Mouse (Mus musculus) lung, embryonic 15.5 days (tissue): ENCODE measurements around the gene Unc45b. TPM values are rescaled to one million over a fixed set of nuclear protein-coding genes. Genes with fewer than 3 reads are reported as not detected.
"Not testable (repeated sequence)": the region's sequence is repeated elsewhere in the genome, so short reads cannot be mapped to it uniquely, and the experiment has no call there.

Experiments used
- ATAC-seq: fragments of 200-750 bp; cut with Nextera tagmentation; 2 replicates; pipeline ENCODE4 v1.8.0; 2017; ENCODE audit warnings: moderate number of reproducible peaks, borderline replicate concordance; ENCODE audit not compliant: low FRiP score, low TSS enrichment; ENCODE audit errors: extremely low read depth
- H3K27ac ChIP-seq: fragments of 300-500 bp; sonication (generic); 2 replicates; pipeline ENCODE4 v1.5.1; 2015; ENCODE audit warnings: moderate library complexity, mild to moderate bottlenecking, inconsistent platforms
- H3K27me3 ChIP-seq: fragments of 300-500 bp; sonication (generic); 2 replicates; pipeline ENCODE4 v1.6.1; 2015; ENCODE audit warnings: inconsistent platforms
- H3K36me3 ChIP-seq: fragments of 300-500 bp; sonication (generic); 2 replicates; pipeline ENCODE4 v1.6.1; 2015; ENCODE audit warnings: inconsistent platforms
- H3K4me1 ChIP-seq: fragments of 300-500 bp; sonication (generic); 2 replicates; pipeline ENCODE4 v1.6.1; 2015; ENCODE audit warnings: inconsistent platforms
- H3K4me2 ChIP-seq: fragments of 300-500 bp; sonication (generic); 2 replicates; pipeline ENCODE4 v1.6.1; 2015; ENCODE audit warnings: inconsistent platforms, mild to moderate bottlenecking, moderate library complexity
- H3K4me3 ChIP-seq: fragments of 300-500 bp; sonication (generic); 2 replicates; pipeline ENCODE4 v1.5.1; 2015; ENCODE audit warnings: mild to moderate bottlenecking, inconsistent platforms
- H3K9ac ChIP-seq: fragments of 300-500 bp; sonication (generic); 2 replicates; pipeline ENCODE4 v1.6.1; 2015; ENCODE audit warnings: inconsistent platforms
- H3K9me3 ChIP-seq: fragments of 300-500 bp; sonication (generic); 2 replicates; pipeline ENCODE4 v1.6.1; 2016; ENCODE audit warnings: inconsistent platforms
- WGBS: fragments of 180-500 bp; shearing (Covaris S2); methylation state at CpG from one replicate; pipeline ENCODE4 v1.1.7; 2015; 5-methylcytosine and 5-hydroxymethylcytosine counted together
- polyA plus RNA-seq: library from polyadenylated mRNA; unstranded; fragments of >200 nt; fragmentation: Nextera tagmentation; extraction: Ambion mirVana; gene quantifications from 2 replicates; pipeline ENCODE4 v1.2.1, GENCODE M21; 2015

Unc45b gene
- polyA plus RNA-seq, 1 experiment from 2014 or later, result 10.7 TPM

DNA sequence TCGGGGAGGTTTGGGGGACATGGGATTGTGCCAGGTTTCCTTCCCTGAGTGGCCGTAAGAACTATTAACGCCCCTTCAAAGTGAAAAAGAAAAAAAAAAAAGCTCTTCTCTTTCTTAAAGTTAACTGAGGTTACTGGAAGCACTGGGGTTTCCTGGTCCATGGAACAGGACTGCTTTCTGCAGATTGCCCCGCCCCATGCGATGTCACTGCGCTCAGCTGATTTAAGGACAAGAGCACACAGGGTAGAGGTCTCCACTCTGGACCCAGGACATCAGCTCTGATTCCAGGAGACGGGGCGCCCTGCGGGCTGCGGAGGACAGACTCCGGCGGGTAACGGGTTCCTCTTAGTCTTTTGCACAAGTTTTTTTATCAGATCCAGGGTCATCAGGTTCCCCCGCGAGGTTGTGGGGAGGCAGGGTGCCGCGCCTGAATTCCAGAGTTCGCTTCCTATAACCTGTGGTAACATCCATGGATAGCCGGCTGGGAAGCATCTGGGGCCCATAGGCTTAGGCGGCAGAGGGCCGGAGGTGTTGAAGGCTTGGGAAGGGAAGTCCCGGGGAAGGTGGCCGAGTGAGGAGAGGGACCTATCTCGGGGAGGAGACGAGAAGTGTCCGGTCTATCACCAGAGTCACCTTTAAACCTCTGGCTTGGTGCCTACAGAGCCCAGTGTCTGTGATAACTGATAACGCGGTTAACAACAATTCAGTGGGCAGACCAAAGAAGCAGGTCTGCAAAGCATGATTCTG lies 41.7 kb downstream of the Unc45b start:
- Histone ChIP-seq H3K27me3 (peaks cover 55% of the 10 kb centered on the region), H3K36me3 (no peaks in the 10 kb centered on the region), H3K4me1 (0 out of 2 replicates have a peak, but pooled peaks cover 3% of the 10 kb centered on the region), H3K9ac (no peak overlapping the region), H3K27ac (0 out of 2 replicates have a peak overlapping the region, but pooled peaks have one; percentile 67), H3K4me3 (peak overlapping the region; percentile 26), H3K4me2 (peak overlapping the region; percentile 43), H3K9me3 (no peaks in the 10 kb centered on the region)
- ATAC-seq, result no peak
- WGBS, result 6% methylated on average over 28 of the region's 28 CpGs

DNA sequence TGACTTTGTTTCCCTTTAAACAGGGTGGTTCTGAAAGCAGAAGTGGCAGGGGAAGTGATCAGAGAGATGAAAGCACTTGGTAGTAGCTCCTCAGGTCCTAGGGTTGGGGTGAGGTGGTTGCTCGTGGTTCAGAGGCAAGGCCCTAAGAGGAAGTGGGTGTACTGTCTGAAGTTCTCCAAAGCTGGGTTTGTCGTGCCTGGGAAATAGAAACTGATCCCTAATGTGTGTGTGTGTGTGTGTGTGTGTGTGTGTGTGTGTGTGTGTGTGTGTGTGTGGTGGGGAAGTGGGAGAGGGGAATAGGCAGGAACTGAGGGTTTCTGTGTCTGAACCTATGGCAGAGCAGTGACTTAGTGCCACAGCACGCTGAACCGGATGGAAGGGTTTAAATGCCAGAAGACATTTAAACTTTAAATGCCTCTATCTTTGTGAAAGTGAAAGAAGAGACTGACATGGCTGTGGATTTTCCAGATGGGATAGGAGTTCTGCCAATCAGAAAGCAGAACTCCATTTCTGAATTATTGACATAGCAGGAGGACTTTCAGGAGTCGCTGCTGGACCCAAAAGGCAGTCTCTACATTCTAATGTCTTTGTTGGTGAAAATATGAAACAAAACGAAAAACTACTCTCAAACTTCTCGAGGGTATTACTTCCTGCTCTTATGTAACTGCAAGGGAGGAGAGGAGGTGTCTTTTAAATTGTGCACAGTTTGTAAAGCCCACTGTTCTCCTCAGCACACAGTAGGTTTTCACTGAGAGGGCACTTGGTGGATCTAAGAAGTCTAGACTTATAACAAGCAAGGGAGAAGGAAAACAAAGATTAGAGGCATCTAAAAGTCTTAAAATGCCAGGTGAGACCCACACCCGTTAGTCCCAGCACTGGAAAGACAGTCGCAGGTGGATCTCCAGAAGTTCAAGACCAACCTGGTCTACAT lies 42.5 kb downstream of the Unc45b start:
- no peak overlapping the region for H3K9ac ChIP-seq
- WGBS, result 54% methylated on average over 9 of the region's 9 CpGs

DNA sequence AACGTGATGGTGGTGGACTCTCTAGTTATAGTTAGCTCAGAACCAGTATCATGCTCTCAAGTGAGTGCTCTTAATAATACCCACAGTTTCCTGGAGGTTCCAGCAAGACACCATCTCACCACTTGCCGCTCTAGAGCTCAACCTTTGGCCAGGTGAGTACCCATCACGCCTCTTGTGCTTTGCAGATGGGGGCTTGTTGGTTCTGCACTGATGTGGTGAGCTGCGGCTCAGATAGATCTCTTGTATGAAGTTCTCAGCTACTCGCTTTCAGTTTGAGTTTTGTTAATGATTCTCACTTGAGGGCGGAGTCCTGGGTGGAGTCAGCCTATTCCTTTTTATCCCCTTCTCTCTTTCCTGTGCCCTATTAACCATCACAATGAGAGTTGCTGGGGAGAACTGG lies 44.3 kb downstream of the Unc45b start:
- Histone ChIP-seq H3K4me1 (0 out of 2 replicates have a peak, but pooled peaks cover 3% of the 10 kb centered on the region), H3K4me3 (no peak overlapping the region), H3K9ac (no peak overlapping the region), H3K36me3 (no peaks in the 10 kb centered on the region), H3K4me2 (no peak overlapping the region), H3K27me3 (peaks cover 52% of the 10 kb centered on the region), H3K27ac (no peak overlapping the region), H3K9me3 (no peaks in the 10 kb centered on the region)
- ATAC-seq, result no peak
- 66% methylated on average over 6 of the region's 6 CpGs for WGBS

More for the DNA sequence above, 42.5 kb downstream of the Unc45b start:
- no peaks in the 10 kb centered on the region for H3K36me3 ChIP-seq
- peak overlapping the region; percentile 26; the same call in 1 of the 2 replicates for H3K4me3 ChIP-seq
- ATAC-seq, result no peak
- no peaks in the 10 kb centered on the region for H3K9me3 ChIP-seq
- peaks cover 55% of the 10 kb centered on the region for H3K27me3 ChIP-seq
- 0 out of 2 replicates have a peak, but pooled peaks cover 3% of the 10 kb centered on the region for H3K4me1 ChIP-seq
- no peak overlapping the region for H3K27ac ChIP-seq
- H3K4me2 ChIP-seq, result peak overlapping the region; percentile 43

DNA sequence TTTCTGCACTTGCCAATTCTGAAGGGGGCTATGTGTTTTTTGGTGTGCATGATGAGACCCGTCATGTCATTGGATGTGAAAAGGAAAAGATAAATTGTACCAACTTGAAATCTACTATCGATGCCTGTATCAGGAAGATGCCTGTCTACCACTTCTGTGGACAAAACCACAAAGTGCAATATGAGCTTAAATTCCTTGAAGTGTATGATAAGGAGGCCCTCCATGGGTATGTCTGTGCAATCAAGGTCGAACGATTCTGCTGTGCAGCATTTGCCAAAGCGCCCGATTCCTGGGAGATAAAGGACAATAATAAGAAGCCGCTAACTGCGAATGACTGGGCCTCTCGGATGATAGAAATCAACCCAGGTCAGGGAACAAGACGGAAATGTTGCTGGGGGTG lies 46.6 kb downstream of the Unc45b start:
- Histone ChIP-seq H3K4me3 (no peak overlapping the region), H3K4me2 (no peak overlapping the region), H3K9me3 (no peaks in the 10 kb centered on the region), H3K27ac (no peak overlapping the region), H3K4me1 (no peaks in the 10 kb centered on the region), H3K27me3 (peaks cover 29% of the 10 kb centered on the region), H3K9ac (no peak overlapping the region), H3K36me3 (no peaks in the 10 kb centered on the region)
- 55% methylated on average over 10 of the region's 10 CpGs for WGBS
- no peak for ATAC-seq

DNA sequence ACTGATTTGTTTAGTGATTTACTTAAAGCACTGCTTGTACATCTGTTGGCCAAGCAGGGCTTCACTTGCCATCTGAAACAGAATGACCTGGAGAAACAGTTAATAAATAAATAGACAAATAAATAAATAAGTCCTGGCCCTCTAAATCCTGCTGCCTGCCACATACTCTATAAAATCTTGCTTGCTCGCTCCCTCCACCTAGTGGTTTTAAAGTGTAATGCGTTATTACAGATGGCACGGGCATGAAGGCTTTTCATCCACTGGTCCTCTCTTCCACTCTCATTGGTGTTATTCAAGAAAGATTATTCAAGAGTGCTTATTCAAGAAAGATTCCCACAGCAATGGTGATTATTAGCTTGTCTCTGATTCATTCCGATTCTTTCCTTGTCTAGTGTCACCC lies 49.3 kb downstream of the Unc45b start:
- H3K9ac ChIP-seq, result no peak overlapping the region
- no peaks in the 10 kb centered on the region for H3K36me3 ChIP-seq
- H3K4me2 ChIP-seq, result no peak overlapping the region
- no peak overlapping the region for H3K27ac ChIP-seq
- 15% methylated on average over 4 of the region's 4 CpGs for WGBS
- no peaks in the 10 kb centered on the region for H3K9me3 ChIP-seq
- H3K4me1 ChIP-seq, result no peaks in the 10 kb centered on the region
- ATAC-seq, result no peak
- H3K4me3 ChIP-seq, result no peak overlapping the region
- 0 out of 2 replicates have a peak, but pooled peaks cover 6% of the 10 kb centered on the region for H3K27me3 ChIP-seq

DNA sequence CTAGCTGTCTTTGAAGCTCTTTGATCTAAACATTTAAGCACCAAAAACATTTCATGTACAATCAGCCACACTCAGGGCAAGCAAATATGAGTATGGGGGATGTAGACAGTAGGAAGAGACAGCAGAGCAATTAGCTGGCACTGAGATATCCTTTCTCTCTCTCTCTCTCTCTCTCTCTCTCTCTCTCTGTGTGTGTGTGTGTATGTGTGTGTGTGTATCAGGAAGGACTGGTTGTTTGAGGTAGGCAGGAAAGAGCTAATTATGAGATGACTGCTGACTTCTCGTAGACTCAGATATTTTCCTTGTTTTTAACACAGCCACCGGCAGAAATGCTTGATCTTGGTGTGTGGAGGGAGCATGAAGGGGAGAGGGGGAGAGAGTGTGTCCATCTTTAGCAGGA lies 51.4 kb downstream of the Unc45b start:
- ATAC-seq, result no peak
- H3K9ac ChIP-seq, result no peak overlapping the region
- H3K4me3 ChIP-seq, result no peak overlapping the region
- H3K36me3 ChIP-seq, result no peaks in the 10 kb centered on the region
- H3K9me3 ChIP-seq, result no peaks in the 10 kb centered on the region
- no peak overlapping the region for H3K27ac ChIP-seq
- 31% methylated on average over 2 of the region's 2 CpGs for WGBS
- no peak overlapping the region for H3K4me2 ChIP-seq
- H3K4me1 ChIP-seq, result no peaks in the 10 kb centered on the region
- no peaks in the 10 kb centered on the region for H3K27me3 ChIP-seq

DNA sequence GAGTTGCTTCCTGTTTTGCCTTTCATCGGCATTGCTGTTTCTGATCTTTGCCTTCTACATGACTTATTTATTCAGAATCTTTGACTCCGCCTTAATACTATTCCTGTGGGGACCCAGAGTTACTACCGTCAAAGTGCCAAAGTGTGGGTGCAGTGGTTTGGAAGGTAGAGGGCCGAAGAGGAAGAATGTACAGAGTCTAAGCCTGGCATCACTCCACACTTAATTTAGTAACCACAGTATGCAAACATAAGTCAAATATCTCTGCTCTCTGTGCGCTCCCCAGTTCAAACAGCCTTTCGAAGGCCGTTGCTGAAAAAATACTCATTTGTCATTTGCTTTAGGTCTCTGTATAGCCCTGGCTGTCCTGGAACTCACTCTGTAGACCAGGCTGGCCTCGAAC lies 51.9 kb downstream of the Unc45b start:
- 50% methylated on average over 8 of the region's 8 CpGs for WGBS
- Histone ChIP-seq H3K36me3 (no peaks in the 10 kb centered on the region), H3K4me1 (no peaks in the 10 kb centered on the region), H3K4me2 (no peak overlapping the region), H3K4me3 (no peak overlapping the region), H3K27me3 (no peaks in the 10 kb centered on the region), H3K9me3 (no peaks in the 10 kb centered on the region), H3K27ac (no peak overlapping the region), H3K9ac (no peak overlapping the region)
- no peak for ATAC-seq

DNA sequence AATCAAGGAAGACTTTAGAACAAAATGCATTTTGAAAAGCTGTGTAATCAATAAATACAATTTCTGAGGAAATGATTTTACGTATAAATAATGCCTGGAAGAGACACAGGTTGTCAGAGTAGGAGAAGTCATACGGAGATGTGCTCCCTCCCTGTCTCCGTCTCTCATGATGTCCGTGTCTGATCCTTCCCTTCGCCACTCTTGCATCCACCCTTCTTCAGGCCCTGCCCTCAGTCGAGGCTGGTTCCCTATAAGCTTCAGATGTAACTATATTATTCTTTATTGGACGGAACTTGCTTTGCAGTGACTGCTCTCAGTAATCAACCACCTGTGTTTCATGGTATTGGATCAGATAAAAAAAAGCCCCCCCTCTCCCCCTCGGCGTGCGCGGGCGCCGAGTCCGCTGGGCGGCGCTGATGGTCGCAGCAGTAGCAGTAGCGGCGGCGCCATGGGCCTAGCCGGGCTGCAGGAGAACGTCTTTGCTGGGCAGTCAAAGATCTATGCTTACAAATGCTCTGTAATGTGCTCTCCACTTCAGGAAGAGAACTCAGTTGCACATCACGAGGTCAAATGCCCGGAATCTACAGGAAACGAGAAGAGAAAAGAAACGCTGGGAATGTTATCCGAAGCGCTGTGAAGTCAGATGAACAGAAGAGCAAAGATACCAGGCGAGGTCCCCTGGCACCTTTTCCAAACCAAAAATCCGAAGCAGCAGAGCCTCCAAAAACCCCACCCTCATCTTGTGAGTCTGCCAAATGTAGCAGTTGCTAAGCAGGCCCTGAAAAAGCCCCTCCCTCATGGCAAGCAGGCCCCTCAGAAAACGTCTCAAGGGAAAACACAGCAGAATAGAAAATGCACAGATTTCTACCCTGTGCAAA lies 60.6 kb downstream of the Unc45b start:
- H3K4me1 ChIP-seq, result peaks cover 18% of the 10 kb centered on the region; the same call in 1 of the 2 replicates
- peak overlapping the region; percentile 51 for H3K4me2 ChIP-seq
- H3K4me3 ChIP-seq, result peak overlapping the region; percentile 14; the same call in 1 of the 2 replicates
- H3K36me3 ChIP-seq, result no peaks in the 10 kb centered on the region
- ATAC-seq, result no peak
- no peaks in the 10 kb centered on the region for H3K9me3 ChIP-seq
- no peaks in the 10 kb centered on the region for H3K27me3 ChIP-seq
- H3K9ac ChIP-seq, result peak overlapping the region; percentile 27
- peak overlapping the region; percentile 33; the same call in 1 of the 2 replicates for H3K27ac ChIP-seq
- 8% methylated on average over 31 of the region's 31 CpGs for WGBS

DNA sequence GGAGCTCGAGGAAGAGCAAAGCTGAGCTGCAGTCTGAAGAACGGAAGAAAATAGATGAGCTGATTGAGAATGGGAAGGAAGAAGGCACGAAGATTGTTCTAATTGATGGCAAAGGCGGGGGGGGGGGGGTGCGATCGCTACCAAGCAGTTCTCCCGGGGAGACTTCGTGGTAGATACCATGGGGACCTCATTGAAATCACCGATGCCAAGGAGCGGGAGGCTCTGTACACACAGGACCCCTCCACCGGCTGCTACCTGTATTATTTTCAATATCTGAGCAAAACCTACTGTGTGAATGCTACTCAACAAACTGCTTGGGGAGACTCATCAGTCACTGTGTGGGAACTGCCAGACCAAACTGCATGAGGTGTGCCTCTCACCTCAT lies 61.2 kb downstream of the Unc45b start:
- H3K27me3 ChIP-seq, result no peaks in the 10 kb centered on the region
- H3K9me3 ChIP-seq, result no peaks in the 10 kb centered on the region
- 0 out of 2 replicates have a peak overlapping the region, but pooled peaks have one; percentile 14 for H3K4me3 ChIP-seq
- no peak overlapping the region for H3K27ac ChIP-seq
- peak overlapping the region; percentile 51 for H3K4me2 ChIP-seq
- H3K36me3 ChIP-seq, result no peaks in the 10 kb centered on the region
- no peak for ATAC-seq
- WGBS, result 58% methylated on average over 10 of the region's 11 CpGs
- H3K9ac ChIP-seq, result no peak overlapping the region
- peaks cover 18% of the 10 kb centered on the region; the same call in 1 of the 2 replicates for H3K4me1 ChIP-seq

DNA sequence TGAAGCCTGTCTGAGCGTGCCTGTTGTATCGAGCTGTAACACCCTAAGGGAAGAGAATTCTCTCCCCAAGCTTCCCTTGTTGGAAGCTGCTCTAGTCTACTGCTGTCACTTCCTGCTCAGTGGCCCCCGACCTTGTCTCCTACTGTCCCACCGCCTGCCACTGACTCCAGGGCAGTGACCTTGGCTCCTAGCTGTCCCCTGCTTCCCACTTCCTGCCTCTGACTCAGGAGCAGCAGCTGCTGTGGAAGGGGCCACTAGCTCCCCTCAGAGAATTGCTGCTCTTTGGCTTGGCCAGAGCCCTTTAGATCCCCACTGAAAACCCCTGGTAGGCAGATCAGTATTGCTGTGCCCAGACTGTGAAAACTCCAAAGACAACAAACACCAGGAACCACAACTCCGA lies 63.6 kb downstream of the Unc45b start:
- no peaks in the 10 kb centered on the region for H3K9me3 ChIP-seq
- H3K4me1 ChIP-seq, result peaks cover 18% of the 10 kb centered on the region; the same call in 1 of the 2 replicates
- WGBS, result 26% methylated on average over 5 of the region's 5 CpGs
- H3K4me2 ChIP-seq, result no peak overlapping the region
- H3K36me3 ChIP-seq, result no peaks in the 10 kb centered on the region
- no peak overlapping the region for H3K4me3 ChIP-seq
- ATAC-seq, result no peak
- H3K9ac ChIP-seq, result no peak overlapping the region
- no peaks in the 10 kb centered on the region for H3K27me3 ChIP-seq
- no peak overlapping the region for H3K27ac ChIP-seq

DNA sequence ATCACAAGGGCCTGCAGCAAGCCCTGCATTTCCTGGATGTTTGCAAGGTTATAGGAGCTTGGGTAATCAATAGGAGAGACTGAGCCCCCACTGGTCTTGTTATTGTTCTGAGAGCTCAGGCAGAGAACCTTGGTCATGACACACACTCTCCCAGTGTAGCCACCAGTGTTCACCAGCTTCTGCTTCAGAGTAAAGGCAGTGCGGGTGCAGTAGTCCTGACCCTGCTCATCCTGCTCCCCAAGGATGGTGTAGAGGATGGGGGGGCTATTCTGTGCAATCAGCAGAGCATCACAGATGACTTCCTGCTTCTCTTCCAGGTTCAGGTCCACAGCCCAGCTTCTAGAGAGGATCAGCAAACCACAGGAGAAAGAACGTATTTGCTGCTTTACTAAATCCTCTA lies 72.1 kb downstream of the Unc45b start:
- peaks cover 47% of the 10 kb centered on the region for H3K36me3 ChIP-seq
- 93% methylated on average over 2 of the region's 2 CpGs for WGBS
- H3K27ac ChIP-seq, H3K4me1 ChIP-seq, H3K4me2 ChIP-seq, ATAC-seq, H3K27me3 ChIP-seq, H3K9ac ChIP-seq, H3K4me3 ChIP-seq, H3K9me3 ChIP-seq: not testable (repeated sequence)
